Mouse (Mus musculus) heart, adult 2 months (tissue): Measurements from ENCODE around the gene Stat3. TPM values are rescaled to one million over a fixed set of nuclear protein-coding genes. Genes with fewer than 3 reads are reported as not detected.

Source experiments
- DNase-seq, 2 experiments: peaks; one replicate each; pipeline ENCODE4 v3.0.0; 2021
- H3K27ac ChIP-seq: fragments of 200-600 bp; 2 replicates; pipeline ENCODE4 v1.8.1; 2022
- H3K27me3 ChIP-seq: fragments of 200-500 bp; 2 replicates; pipeline ENCODE4 v1.6.1; 2012; ENCODE audit warnings: mild to moderate bottlenecking, low read length, inconsistent platforms, mixed read lengths; ENCODE audit not compliant: control insufficient read depth, insufficient read depth
- H3K36me3 ChIP-seq: fragments of 200-500 bp; 2 replicates; pipeline ENCODE4 v1.6.1; 2012; ENCODE audit warnings: low read length, inconsistent platforms; ENCODE audit not compliant: control insufficient read depth, insufficient read depth
- H3K4me1 ChIP-seq: fragments of 200-500 bp; 2 replicates; pipeline ENCODE4 v1.6.1; 2011; ENCODE audit warnings: low read length; ENCODE audit not compliant: control insufficient read depth, insufficient read depth
- H3K4me3 ChIP-seq: fragments of 200-600 bp; 2 replicates; pipeline ENCODE4 v1.8.1; 2022
- H3K79me2 ChIP-seq: fragments of 200-500 bp; replicated peaks from 2 replicates; pipeline ENCODE4 v1.6.1; 2012; ENCODE audit warnings: mild to moderate bottlenecking, inconsistent platforms, low read length, moderate library complexity, mixed read lengths; ENCODE audit not compliant: control insufficient read depth, insufficient read depth
- H3K9ac ChIP-seq: fragments of 200-500 bp; 2 replicates; pipeline ENCODE4 v1.6.1; 2012; ENCODE audit warnings: low read depth, mild to moderate bottlenecking, control low read depth, inconsistent platforms, low read length, mixed read lengths
- CTCF ChIP-seq: fragments of 200-600 bp; IDR thresholded peaks from 2 replicates; pipeline ENCODE4 v1.8.1; 2022; ENCODE audit warnings: antibody characterized with exemption, mild to moderate bottlenecking, moderate library complexity
- EP300 ChIP-seq: fragments of 200-500 bp; IDR thresholded peaks from 2 replicates; pipeline ENCODE4 v1.6.1; 2011; ENCODE audit warnings: low read depth, low read length, control low read depth; ENCODE audit not compliant: insufficient read depth
- POLR2A ChIP-seq: fragments of 200-500 bp; IDR thresholded peaks from 2 replicates; pipeline ENCODE4 v1.6.1; 2011; ENCODE audit warnings: mild to moderate bottlenecking, low read depth, low read length, control low read depth; ENCODE audit not compliant: insufficient read depth
- WGBS: fragments of 180-500 bp; shearing (Covaris S2); methylation state at CpG from one replicate; pipeline ENCODE4 v1.1.7; 2018; 5-methylcytosine and 5-hydroxymethylcytosine counted together
- intact Hi-C: fragments of 180-260 bp; cut with DNase I; formaldehyde crosslinking; loops from one replicate; pipeline ENCODE4 v1.15.1; 2025
- polyA plus RNA-seq: library from polyadenylated mRNA; depleted of rRNA; stranded (reverse); fragments of >200 nt; gene quantifications from 2 replicates; pipeline ENCODE4 v1.2.3, GENCODE M21; 2012
- total RNA-seq, 2 experiments: library from RNA; stranded (reverse); gene quantifications; 2 replicates each; pipeline ENCODE4 v1.2.3; 2021

Stat3 gene
- total and polyA plus RNA-seq, 3 experiments = 85.8 to 94.7 (median 93.0) TPM

DNA sequence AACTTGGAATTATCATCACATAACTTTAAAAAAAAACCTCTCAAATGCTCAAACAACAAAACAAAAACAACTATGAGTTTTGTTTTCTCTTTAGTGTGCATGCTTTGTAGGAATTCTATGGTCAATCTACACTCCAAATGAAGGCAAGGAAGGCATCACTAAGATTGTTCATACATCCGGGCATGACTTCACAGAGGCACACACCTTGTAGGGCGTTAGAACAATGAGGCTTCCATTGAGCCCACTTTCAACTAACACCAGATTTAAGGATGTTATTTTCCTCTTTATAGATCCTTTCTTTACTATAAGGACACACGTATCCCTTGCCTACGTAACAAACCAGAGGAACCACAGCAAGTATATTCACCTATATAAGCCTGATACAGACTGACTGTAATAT is 91.8 kb downstream of the Stat3 start:
- H3K36me3 ChIP-seq = peaks cover 10% of the 10 kb centered on the region; the same call in 1 of the 2 replicates
- TF ChIP-seq POLR2A = no peak
- no peak for TF ChIP-seq EP300
- no peak for TF ChIP-seq CTCF
- WGBS = 75% methylated on average over 4 of the region's 4 CpGs
- H3K27ac ChIP-seq = no peak overlapping the region
- intact Hi-C loops = loop anchor here (5.0 kb wide), 1 partner anchor 35 kb away; no protein-coding TSS in a partner anchor
- DNase-seq = no peak
- no peaks in the 10 kb centered on the region for H3K27me3 ChIP-seq
- H3K79me2 ChIP-seq = peaks cover 6% of the 10 kb centered on the region; the same call in 1 of the 2 replicates
- H3K4me1 ChIP-seq = peaks cover 10% of the 10 kb centered on the region
- H3K9ac ChIP-seq = no peak overlapping the region
- no peak overlapping the region for H3K4me3 ChIP-seq

DNA sequence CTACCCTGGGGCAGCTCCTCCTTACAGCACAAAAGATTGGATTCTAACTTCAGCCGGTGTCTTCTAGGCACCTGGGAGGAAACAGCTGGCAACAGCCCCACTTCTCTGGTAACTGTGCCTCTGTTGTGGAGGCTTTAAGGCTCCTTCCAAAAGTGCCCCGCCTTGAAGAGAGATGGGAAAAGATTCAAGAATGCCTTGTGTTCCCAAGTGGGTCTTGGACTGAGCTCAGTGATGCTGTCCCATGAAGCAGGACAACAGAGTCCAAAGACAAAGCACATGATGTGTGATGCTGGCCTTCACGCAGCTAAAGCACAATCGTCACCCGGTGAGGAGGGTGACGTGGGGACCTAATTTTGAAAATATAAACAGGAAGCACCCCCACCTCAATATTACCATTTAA is 93.5 kb downstream of the Stat3 start:
- no peak for TF ChIP-seq POLR2A
- 0 out of 2 replicates have a peak, but pooled peaks have one; percentile 54 for TF ChIP-seq EP300
- no peaks in the 10 kb centered on the region for H3K27me3 ChIP-seq
- WGBS = 35% methylated on average over 6 of the region's 6 CpGs
- peak; percentile 29 to 39 for DNase-seq
- peak overlapping the region; percentile 24 for H3K27ac ChIP-seq
- intact Hi-C loops = loop anchor here (5.0 kb wide), 1 partner anchor 33 kb away; no protein-coding TSS in a partner anchor
- H3K4me3 ChIP-seq = no peak overlapping the region
- H3K36me3 ChIP-seq = peaks cover 13% of the 10 kb centered on the region; the same call in 1 of the 2 replicates
- H3K9ac ChIP-seq = no peak overlapping the region
- H3K79me2 ChIP-seq = peaks cover 9% of the 10 kb centered on the region
- peaks cover 11% of the 10 kb centered on the region for H3K4me1 ChIP-seq

DNA sequence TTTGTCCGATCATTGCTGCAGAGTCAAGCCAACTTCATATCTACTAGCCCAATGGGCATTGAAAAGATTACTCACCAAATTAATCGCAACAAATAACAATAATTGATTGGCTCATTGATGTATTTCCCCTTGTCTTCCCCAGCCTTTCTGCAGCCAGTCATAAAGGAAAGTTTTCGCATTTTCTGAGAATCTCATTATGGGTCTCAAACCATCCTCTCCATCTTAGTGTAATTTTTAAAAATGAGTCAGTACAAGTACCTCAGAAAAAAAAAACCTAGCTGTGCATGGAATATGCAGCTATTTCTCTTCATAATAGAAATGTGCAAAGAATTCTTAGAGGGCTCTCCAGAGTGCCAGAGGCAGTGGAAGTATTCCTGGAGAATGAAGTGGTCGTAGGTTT is 95.2 kb downstream of the Stat3 start:
- H3K4me1 ChIP-seq = peaks cover 13% of the 10 kb centered on the region
- no peak overlapping the region for H3K4me3 ChIP-seq
- H3K9ac ChIP-seq = no peak overlapping the region
- no peaks in the 10 kb centered on the region for H3K27me3 ChIP-seq
- 80% methylated on average over 4 of the region's 4 CpGs for WGBS
- H3K36me3 ChIP-seq = peaks cover 15% of the 10 kb centered on the region; the same call in 1 of the 2 replicates
- peaks cover 9% of the 10 kb centered on the region for H3K79me2 ChIP-seq
- intact Hi-C loops = no loop called here
- H3K27ac ChIP-seq = no peak overlapping the region
- TF ChIP-seq EP300 = no peak
- no peak for TF ChIP-seq POLR2A
- no peak for TF ChIP-seq CTCF
- no peak for DNase-seq

DNA sequence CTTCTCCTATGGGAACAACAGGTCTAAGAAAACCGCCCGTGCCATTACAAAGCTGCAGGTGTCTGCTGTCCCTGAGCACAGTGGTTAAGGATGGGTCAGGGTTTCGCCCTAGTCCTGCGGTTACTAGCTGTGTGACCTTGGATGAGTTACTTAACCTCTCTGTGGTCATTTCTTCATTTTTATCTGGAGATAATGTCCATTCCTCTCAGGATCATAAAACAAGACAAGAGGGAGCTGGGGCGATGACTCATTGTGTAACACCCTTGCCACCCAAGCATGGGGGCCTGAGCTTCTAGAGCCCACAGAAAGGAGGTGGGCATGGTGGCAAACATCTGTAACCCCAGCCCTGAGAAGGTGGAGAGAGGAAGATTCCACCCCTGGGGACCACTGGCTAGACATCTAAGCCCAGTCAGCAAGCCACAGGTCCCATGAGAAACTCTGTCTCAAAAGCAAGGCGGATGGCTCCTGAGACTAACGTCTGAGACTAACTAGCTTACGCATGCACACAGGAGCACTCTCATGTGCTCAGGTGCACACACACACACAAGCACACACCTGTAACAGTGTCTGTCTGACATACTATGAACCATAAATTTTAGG is 96.2 kb downstream of the Stat3 start:
- intact Hi-C loops = no loop called here
- Histone ChIP-seq H3K36me3 (peaks cover 7% of the 10 kb centered on the region; the same call in 1 of the 2 replicates), H3K27me3 (no peaks in the 10 kb centered on the region), H3K4me1 (peaks cover 11% of the 10 kb centered on the region), H3K9ac (no peak overlapping the region), H3K27ac (no peak overlapping the region), H3K79me2 (peaks cover 9% of the 10 kb centered on the region), H3K4me3 (no peak overlapping the region)
- TF ChIP-seq EP300 (no peak), POLR2A (no peak), CTCF (no peak)
- no peak for DNase-seq
- WGBS = 91% methylated on average over 8 of the region's 8 CpGs

GRCm38 (mm10) chr11:100842025-100842424 is 97.3 kb downstream of the Stat3 start:
- 88% methylated on average over 7 of the region's 7 CpGs for WGBS
- TF ChIP-seq CTCF = no peak
- no peak for TF ChIP-seq EP300
- TF ChIP-seq POLR2A = no peak
- H3K9ac ChIP-seq = no peak overlapping the region
- intact Hi-C loops = no loop called here
- H3K4me1 ChIP-seq = peaks cover 11% of the 10 kb centered on the region
- peaks cover 9% of the 10 kb centered on the region for H3K79me2 ChIP-seq
- peaks cover 5% of the 10 kb centered on the region; the same call in 1 of the 2 replicates for H3K36me3 ChIP-seq
- no peak overlapping the region for H3K27ac ChIP-seq
- no peaks in the 10 kb centered on the region for H3K27me3 ChIP-seq
- DNase-seq = no peak
- no peak overlapping the region for H3K4me3 ChIP-seq

GRCm38 (mm10) chr11:100840866-100841265 is 98.5 kb downstream of the Stat3 start:
- H3K27ac ChIP-seq = no peak overlapping the region; the same call in none of the 2 replicates
- no peaks in the 10 kb centered on the region for H3K27me3 ChIP-seq
- 29% methylated on average over 12 of the region's 12 CpGs for WGBS
- peaks cover 9% of the 10 kb centered on the region for H3K79me2 ChIP-seq
- no peak for TF ChIP-seq POLR2A
- TF ChIP-seq EP300 = no peak
- TF ChIP-seq CTCF = no peak
- DNase-seq = no peak
- intact Hi-C loops = no loop called here
- peaks cover 5% of the 10 kb centered on the region; the same call in 1 of the 2 replicates for H3K36me3 ChIP-seq
- H3K9ac ChIP-seq = no peak overlapping the region
- peaks cover 9% of the 10 kb centered on the region for H3K4me1 ChIP-seq
- H3K4me3 ChIP-seq = no peak overlapping the region
